Mouse (Mus musculus) gonadal fat pad, adult 2 months (tissue): ENCODE measurements around the gene Fgfr2. TPM values are rescaled to one million over a fixed set of nuclear protein-coding genes. Genes with fewer than 3 reads are reported as not detected.

Experiments used
- DNase-seq: peaks from one replicate; pipeline ENCODE4 v3.0.0-alpha.2; 2012; ENCODE audit warnings: low read depth
- polyA plus RNA-seq: library from polyadenylated mRNA; depleted of rRNA; stranded (reverse); fragments of >200 nt; gene quantifications from 2 replicates; pipeline ENCODE4 v1.2.3, GENCODE M21; 2012

The Fgfr2 gene
- polyA plus RNA-seq, 1 experiment, result 33.3 TPM

DNA sequence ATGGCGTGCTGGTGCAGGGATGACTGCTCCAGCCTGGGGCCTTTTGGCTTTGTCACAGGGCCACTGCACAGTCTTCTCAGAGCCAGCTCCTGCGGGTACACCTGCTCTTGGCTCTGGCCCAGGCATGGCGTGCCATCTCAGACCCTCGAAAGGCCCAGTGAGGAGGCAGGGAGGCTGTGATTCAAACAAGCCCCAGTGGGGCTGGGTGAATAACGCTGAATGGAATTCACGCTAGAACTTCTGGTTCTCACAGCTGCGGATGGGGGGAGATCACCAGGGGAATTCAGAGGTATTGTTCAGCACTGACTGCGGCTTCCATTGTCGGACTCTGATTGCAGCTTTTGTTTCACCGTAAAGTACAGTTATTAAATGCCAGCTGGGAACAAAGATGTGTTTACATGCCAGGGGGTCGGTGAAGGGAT, 2262.4 kb downstream of the Fgfr2 start:
- no peak for DNase-seq

DNA sequence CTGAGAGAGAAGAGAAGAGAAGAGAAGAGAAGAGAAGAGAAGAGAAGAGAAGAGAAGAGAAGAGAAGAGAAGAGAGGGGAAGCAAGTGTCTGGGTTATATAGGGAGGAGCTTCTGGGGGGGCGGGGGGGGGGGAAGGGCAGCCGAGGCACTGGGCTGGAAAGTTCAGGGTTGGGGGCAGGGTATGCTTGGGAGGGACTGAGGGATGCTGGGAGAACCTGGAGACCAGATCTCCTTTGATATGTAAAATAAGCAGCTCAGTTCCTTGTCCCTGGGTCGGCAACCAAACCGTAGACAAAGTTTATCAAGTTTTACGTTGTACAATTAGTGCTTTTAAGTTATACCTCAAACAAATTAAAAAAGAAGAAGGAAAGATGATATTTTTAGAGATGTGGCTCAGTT, 2263.2 kb downstream of the Fgfr2 start:
- DNase-seq, result no peak

DNA sequence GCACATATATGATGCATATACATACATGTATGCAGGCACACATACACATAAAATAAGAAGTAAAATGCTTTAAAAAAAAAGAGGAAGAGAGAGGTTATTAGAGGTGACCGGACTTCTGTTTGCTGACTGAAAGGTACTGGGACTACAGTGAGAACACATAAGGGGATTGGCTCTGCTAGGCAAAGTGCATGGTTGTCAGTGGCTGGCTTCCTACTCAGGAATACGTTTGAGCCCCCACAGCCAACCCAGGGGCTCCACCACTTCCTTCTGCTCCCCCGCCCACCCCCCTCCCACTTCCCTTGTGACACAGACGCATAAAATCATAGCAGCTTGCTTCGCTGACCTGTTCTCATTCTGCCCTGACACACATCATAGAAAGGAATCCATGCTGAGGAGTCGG, 2265.2 kb downstream of the Fgfr2 start:
- DNase-seq, result no peak

DNA sequence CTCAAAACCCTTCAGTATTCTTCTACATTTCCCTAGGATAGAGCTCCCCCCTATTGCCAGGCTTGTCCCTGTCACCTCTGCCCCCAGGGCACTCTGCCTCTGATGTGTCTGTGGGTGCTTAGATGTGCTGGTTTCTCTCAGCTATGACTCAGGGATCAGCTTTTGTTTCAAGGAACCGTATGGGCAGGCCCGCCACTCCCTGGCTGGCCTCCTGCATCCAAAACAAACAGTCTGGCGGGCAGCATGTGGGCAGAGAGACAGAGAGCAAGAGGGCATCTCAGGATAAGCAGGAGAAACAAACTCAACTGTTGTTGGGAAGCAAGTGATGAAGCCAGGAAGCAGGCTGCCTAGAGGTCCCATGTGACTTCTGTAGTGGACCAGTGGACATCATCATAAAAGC, 2267.5 kb downstream of the Fgfr2 start:
- DNase-seq, result peak; percentile 75

DNA sequence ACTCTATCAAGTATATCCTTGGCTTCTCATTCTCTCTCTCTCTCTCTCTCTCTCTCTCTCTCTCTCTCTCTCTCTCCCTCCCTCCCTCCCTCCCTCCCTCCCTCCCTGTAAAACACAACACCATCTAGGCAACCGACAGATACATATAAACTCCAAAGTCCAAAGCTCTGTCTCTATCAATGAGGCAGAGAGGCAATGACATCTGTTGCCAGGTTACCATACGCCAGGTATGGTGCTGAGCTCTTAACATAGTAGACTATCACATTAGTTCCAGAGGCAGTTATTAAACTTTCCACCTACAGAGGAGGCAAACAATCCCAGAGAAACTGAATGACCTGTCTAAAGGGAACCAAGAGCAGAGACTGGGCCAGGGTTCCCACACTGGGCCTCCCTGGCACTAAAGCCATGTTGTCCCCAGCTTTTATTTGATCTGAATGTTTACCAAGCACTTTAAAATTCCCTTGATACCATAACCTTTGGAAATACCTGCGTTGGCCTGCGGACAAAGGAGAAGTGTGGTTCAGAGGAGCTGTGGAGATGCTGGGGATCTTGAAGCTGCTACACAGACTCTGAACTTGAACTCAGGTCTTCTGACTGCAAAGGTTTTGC, 2268.4 kb downstream of the Fgfr2 start:
- no peak for DNase-seq

DNA sequence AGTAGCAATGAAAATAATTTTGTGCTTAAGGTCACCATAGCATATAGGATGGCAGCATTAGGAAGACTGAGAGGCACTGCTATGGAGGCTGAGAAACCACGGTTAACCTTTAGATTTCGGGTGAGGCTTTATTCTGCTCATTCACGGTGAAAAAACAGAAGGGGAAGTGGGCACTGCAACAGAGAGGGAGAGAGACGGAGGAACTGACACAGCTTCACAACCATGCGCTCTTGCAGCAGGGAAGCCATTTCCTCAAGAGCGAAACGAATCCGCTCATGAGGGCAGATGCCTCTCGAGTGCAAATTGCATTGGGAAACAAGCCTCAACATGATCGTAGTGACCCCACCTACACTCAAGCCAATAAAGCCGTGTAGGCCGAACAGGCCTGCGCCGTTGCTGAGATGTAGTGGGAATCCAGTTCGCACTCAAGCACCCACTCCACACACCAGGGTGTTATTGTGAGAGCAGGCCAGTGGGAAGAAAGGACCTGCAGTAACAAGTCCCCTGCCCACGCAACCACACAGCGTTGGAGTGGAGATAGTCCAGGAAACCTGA, 2275.9 kb downstream of the Fgfr2 start:
- DNase-seq, result no peak

DNA sequence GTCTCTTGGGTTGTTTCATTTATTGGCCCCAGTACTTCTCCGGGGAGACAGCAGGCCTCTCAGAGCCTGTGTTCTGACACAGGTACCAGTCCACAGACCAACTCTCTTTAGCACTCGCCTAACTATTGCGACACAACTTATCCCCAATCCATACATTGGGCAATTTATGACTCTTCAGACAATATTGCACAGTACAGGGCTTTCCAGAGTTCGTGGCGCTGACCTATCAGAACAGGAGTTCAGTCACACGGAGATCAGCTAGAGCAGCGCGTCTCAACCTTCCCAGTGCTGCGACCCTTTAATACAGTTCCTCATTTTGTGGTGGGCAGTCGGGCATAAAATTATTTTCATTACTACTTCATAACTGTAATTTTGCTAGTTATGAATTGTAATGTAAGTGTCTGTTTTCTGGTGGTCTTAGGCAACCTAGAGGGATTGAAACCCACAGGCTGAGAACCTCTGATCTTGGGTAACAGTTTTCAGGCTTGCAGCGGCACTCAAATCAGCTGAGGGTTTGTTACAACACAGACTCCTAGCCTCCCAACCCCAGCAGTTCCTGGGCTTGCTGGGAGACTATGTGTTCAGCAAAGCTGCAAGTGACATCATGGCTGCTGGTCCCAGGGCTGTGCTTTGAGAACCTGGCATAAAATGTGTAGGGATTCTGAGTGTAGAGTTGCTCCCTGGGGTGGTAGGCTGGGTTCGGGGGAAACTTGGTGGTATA, 2283.6 kb downstream of the Fgfr2 start:
- no peak for DNase-seq

DNA sequence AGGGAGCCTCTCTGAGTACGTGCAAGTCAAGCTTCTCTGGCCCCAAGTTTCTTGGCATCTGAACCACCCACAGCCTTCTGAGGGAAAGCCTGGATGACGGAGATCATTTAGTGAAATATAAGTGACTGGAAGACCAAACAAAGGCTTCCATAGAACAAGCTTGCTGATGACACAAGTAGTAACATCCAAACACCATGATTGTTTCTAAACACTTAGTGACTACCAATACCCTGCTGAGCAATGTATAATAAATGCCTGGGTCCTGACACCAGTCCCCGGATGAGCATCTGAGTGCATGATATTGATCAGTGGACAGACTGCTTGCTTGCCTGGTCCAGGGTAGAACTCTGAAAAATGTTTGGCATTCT, 2284.5 kb downstream of the Fgfr2 start:
- DNase-seq, result no peak

DNA sequence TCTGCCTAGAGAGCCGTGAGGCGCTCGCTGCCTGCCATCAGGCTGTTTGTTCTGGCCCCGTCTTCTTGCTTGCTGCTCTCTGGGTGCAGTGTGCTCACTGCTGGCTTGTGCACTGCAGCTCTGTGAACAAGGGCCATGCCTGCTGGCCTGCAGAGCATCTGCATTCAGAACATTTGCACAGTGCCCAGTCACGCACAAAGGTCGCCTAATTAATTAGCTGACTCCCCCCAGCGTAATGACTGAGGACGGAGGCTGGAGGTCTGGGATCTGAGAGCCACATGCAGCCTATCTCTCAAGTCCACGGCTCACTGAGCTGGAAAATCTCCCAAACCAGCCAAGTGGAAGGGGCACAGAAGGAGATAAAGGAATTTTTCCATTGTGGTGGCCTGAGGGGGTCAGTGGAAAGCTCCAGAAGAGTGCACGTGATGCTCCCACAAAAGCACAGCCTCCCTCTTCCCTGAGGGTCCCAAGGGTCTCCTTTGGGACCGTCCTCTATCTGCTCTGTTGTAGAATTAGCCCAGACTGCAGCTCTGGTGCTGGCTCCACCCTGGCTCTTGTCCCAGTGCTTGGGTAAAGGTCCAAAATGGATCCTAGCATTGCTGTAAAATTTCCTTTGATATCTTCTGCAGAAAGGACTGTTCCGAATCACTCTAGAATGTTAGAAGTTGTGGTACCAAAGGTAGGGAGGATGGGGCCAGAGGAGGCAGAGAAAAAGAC, 2285.1 kb downstream of the Fgfr2 start:
- no peak for DNase-seq

DNA sequence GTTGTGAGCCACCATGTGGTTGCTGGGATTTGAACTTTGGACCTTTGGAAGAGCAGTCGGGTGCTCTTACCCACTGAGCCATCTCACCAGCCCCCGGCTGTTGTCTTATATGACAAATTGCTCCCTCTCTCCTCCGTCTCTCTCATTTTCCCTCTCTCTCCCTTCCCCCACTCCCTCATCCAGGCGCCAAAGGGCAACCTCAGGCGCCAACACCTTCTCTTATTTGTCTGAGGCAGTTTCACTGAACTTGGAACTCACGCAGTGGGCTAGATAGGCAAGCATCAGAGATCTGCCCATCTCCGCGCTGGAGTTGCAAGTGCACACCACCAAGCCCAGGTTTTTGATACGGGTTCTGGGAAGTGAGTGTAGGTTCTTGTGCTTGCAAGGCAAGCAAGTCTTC, 2287.1 kb downstream of the Fgfr2 start:
- no peak for DNase-seq

DNA sequence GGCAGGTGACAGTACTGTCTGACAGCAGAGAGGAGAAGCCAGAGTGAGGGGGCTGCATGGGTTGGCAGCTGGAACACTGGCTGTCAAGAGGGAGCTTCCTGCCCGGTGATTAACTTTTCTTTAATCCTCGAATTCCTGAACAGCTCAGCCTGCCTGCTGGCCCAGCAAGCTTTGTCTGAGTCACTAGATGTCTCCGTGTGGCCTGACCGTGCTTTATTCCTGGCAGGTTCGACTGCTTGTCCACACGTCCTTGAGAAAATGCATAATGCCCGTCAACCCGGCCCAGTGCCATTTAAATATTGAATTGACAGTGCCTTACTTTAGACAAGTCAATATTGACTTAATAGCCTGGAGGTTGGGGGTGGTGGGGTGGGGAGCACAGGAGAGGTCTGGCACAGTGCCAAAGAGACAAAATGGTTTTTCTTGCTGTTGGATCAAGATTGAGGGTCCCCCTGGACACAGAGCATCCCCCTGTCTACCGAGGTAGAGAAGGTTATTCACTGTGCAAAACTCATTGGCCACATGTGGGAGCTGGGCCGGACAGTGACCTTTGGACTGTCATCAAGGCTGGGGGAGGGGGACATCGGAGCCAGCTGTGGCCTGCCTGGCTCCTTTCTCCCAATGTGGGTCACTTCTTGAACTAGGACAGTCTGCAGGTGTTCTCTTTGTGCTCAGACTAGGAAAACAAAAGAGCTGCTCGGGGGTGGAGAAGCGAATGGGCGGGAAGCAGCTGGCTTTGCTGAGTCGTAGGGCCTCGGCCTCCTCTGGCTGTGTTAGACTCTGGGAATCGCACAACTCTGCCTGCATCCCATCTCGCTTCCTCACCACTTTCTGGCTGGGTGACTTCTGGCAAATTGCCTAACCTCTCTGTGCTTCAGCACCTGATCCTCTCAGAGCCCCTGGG, 2287.9 kb downstream of the Fgfr2 start:
- DNase-seq, result no peak

DNA sequence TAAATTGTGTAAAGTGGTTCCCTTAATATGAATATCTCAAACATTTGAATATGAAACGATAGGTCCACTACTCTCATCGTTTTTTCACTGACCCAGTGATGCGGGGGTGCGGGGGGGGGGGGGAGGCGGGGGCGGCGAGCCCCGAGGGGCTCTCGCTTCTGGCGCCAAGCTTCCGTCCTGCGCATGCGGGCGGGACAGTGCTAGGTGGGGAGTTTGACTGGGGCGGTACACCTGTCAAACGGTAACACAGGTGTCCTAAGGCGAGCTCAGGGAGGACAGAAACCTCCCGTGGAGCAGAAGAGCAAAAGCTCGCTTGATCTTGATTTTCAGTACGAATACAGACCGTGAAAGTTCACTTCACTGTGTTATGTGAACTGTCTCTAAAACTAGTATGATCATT, 2288.9 kb downstream of the Fgfr2 start:
- no peak for DNase-seq

DNA sequence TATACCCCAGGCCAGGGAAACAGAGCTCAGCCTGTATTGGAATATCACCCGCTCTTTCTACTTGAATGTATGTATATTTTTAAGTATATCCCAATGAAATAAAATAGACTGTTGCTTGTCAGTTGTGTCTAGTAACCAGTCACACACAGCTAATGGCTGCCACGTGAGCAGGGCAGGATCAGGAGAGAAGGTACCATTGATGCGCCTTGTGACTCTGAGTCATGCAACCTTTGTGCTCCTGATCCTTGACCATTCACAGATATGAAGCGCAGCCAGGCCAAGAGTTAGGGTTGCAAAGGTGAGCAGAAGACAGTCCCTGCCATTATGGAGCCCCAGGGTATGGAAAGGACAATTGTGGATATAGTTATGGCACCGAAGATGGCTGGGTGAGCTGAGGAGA, 2291.6 kb downstream of the Fgfr2 start:
- no peak for DNase-seq

DNA sequence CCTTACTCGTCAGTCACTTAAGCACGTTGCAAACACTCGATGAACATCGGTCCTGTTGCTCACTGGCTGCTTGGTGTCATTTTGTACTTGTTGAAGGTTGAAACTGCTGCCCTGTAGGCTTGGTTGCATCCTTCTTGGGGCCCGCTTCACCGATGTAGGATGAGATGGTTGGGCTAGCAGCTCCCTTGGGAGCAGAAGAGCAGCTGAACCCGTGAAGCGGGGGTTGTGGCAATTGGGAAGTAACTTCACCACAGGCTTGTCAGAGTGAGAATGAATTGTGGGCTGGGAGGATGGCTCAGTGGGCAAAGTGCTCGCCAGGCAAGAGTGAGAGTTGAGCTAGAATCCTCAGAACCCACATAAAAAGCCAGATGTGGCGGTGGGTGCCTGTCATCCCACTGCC, 2294.7 kb downstream of the Fgfr2 start:
- no peak for DNase-seq

DNA sequence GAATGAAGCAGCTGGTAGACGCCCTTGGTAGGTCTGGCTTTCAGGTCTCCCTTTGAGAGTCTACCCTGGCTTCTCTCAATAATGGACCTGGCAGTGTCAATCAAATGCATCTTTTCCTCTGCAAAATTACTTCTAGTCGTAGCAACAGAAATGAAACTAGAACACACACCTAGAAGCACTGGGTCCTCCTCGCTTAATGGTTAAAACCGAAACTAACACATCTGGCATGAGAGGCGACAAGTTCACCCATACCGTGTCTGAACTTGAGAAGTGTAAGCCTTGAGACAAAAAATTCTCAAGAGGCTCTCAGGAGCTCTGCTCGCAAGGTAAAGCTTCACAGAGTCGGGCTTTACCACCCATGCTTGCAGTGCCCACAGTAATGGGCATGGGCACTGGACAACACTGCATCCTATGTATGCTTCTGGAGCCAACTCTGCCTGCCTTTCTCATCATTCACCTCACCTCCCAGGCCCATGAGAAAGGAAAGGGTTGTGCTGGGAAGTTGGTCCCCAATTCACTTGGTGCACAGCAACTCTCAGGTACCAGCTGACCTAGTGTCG, 2295.2 kb downstream of the Fgfr2 start:
- no peak for DNase-seq

DNA sequence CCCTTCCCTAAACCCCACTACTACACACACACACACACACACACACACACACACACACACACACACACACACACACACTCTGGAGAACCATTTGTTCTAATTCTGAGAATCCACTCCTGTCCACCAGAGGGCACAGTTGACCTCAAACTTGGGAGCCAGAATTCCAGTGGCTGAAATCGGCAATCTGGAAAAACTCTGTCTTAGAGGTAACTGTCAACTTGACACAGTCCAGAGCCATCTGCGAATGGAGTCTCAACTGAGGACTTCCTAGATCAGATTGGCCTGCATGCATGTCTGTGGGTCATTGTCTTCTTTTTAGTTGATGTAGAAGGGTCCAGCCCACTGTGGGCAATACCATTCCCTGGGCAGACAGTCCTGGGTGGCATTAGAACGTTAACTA, 2295.7 kb downstream of the Fgfr2 start:
- DNase-seq, result no peak

DNA sequence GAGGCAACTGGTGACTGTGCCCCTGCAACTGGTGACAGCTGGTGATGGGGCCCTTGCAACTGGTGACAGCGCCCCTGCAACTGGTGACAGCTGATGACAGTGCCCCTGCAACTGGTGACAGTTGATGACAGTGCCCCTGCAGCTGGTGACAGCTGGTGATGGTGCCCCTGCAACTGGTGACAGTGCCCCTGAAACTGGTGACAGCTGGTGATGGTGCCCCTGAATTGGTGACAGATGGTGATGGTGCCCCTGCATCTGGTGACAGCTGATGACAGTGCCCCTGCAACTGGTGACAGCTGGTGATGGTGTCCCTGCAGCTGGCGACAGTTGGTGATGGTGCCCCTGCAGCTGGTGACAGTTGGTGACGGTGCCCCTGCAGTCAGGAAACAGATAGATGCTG, 2296.8 kb downstream of the Fgfr2 start:
- DNase-seq, result no peak

DNA sequence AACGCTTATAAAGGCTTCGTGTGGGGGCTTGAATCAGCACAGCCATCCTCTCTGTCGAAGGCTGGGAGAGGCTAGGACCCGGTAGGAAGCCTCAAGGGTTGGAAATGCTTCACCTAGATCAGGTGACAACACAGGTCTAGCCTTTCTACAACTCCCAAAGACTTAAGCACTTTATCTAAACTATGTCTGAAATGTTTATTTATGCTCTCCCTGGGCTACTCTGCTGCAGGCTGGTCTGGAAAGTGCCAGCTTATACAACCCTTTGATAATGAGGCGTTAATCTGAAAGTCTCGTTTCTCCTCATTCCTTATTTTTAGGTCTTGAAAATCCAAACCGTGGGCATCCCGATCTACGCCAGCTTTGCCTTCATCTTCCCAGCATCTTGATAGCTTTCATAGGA, 2299.2 kb downstream of the Fgfr2 start:
- DNase-seq, result no peak

DNA sequence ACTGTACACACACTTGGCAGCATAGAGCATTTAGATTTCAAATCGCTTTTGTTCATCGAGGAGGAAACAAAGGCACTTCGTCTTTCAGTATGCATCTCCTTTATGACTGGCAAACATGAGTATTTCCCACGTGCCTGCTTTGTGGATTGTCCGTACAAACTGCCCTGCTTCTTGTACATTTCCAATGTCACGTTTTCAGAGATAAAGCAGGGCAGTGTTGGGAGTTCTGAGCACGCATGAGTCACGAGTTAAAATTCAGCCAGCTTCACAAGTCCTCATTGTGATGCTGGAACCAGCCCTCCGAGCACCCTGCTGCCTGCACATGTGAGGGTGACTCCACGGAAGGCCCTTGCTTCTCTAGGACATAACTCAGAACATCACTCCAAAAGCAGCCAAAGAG, 2303.5 kb downstream of the Fgfr2 start:
- DNase-seq, result no peak

DNA sequence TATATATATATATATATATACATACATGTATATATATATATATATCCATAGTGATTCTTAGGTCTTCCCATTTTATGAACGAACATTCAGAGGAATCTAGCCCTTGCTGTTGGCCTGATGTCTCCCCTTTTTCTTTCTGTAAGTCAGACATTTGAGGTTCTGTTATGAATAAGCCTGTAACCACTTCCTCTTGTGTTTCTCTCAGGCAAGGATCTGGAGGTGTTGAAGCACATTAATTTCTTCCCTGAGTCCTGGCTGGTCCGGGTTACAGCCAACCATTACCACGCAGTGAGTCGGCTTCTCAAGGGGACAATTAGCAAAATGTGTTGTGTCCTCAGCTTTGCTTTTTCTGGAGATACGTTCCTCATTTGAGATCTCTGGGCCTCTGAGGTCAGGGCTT, 2304.3 kb downstream of the Fgfr2 start:
- no peak for DNase-seq

DNA sequence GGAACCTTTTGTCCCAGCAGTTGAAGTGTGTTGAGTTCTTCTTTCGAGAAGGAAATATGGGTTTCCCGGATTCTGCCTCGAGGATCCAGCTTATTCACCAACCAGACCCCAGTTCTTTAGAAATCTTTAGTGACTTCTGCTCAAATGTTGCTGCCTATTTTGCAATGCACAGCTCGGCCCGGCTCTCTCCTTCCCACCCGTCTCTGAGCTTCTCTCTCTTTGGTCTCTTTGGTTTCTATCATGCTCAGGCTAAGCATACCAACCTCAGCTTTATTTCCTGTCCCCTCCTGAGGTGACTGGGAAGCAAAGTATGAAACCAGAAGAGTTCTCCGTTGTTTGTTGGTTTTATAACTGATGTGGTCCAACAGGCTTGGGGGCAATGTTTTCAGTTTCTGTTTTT, 2306.9 kb downstream of the Fgfr2 start:
- no peak for DNase-seq

DNA sequence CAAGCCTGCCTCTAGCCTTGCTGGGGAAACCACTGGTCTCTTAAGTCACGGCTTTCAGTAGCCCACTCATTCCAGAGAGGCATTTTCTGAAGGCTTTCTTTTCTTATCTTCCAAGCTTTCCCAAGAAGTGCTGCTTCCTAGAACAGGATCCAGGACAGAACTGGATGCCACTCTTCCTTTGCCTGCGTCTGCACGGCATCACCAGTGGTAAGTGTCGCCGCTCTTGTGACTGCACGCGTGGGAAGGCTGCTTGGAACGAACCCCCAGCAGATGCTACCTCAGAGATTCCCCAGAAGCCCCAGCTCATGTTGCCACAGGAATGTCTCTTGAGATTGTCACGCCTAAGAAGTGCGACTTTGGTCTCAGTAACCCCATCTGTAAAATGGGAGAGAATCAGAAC, 2307.5 kb downstream of the Fgfr2 start:
- no peak for DNase-seq
